Mouse (Mus musculus) left cerebral cortex, postnatal 4 days (tissue): ENCODE data around the gene Prkci. TPM values are rescaled to one million over a fixed set of nuclear protein-coding genes. Genes with fewer than 3 reads are reported as not detected.

Experiments used
- microRNA-seq: library from miRNA; unstranded; fragments of <30 nt; microRNA quantifications from one replicate; pipeline ENCODE4 v1.2.0, GENCODE M21; 2022
- total RNA-seq, 2 experiments: library from RNA; stranded (reverse); gene quantifications; 2 replicates each; pipeline ENCODE4 v1.2.3; 2021

Prkci gene
- total RNA-seq, 2 experiments from 2014 or later = 62.6 to 63.4 TPM

Small RNAs within 50 kb of the gene (microRNA-seq; reads per million reads assigned to microRNA genes)
- 0.90 reads per million for gene Mir7008

Other genes with a start within 250 kb of the Prkci start
- under 1 TPM in 1 of 2 experiments, not detected in 1; 0.22 TPM for gene Samd7, start 249.5 kb upstream of the Prkci start, total RNA-seq
- 10 to 100 TPM; 68.5 to 68.7 TPM for gene Sec62, start 202.9 kb upstream of the Prkci start, total RNA-seq
- 1 to 10 TPM in 1 of 2 experiments, under 1 TPM in 1; 0.90 to 1.8 TPM for gene Gpr160, start 139.8 kb upstream of the Prkci start, total RNA-seq
- 10 to 100 TPM; 39.2 to 39.3 TPM for gene Phc3, start 26.3 kb upstream of the Prkci start, total RNA-seq
- gene Skil, start 99.3 kb downstream of the Prkci start, total RNA-seq = 10 to 100 TPM; 51.4 to 52.7 TPM
- 10 to 100 TPM; 14.1 to 17.3 TPM for gene Cldn11, start 154.2 kb downstream of the Prkci start, total RNA-seq